ENCODE assay signal across 29 mouse cellular contexts in the genomic region with DNA sequence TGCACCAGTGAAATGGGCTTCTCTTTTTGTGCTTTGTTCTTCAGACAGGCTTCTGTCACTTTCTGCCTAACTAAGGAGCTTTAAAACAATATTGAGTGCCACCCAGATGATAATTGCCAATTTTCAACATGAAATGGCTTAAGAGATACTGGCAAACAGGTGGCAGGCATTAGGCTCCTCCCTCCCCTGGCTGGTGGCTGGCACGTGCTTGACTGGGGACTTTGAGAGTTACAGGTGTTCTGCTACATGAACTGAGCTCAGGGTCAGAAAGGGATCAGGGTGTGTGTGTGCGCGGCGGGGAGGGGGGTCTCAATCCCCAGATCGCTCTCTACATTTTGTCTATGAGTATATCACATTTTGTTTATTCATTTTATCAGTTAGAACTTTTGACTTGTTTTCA.
DNase-seq lines count a peak whose midpoint lies in the region; ATAC-seq and TF ChIP-seq lines count a peak whose summit lies in the region.
"Had no signal": no experiment of that assay in that cellular context is flagged by ENCODE, and none has a peak within 500 bp of the region (broad histone marks: within the 10 kb centered on the region; RNA-seq: fewer than 3 reads in every experiment).

No protein-coding gene starts in this region.

- intact Hi-C loops in gastrocnemius, adult 2 months (cut with DNase I): no loop called here

- peak overlapping the region; percentile 58 for H3K27ac ChIP-seq in gastrocnemius, adult 2 months
- H3K27ac ChIP-seq in liver, embryonic 11.5 days (ENCODE audit: low read depth, low read length): no peak overlapping the region
- H3K27ac ChIP-seq: embryonic facial prominence, embryonic 12.5 days; embryonic facial prominence, embryonic 15.5 days; heart, embryonic 10.5 days; heart, embryonic 13.5 days; hindbrain, embryonic 14.5 days had no signal

- no peak for DNase-seq in gastrocnemius, adult 2 months
- DNase-seq in gastrocnemius, adult 18-20 months (ENCODE audit: low spot score): no peak
- peak; percentile 39 to 55 for DNase-seq in thymus, adult 18-20 months
- DNase-seq in thymus, postnatal 0 days (ENCODE audit: low spot score): no peak
- peak; percentile 81 for DNase-seq in thymus, postnatal 14 days
- DNase-seq in thymus, postnatal 4 days: peak; percentile 68
- DNase-seq in kidney, postnatal 25 days: no peak
- DNase-seq in liver, embryonic 11.5 days (ENCODE audit: low spot score): no peak
- DNase-seq: adrenal gland, postnatal 10 days; adrenal gland, postnatal 36 days; B cell, adult 2 months; cerebellum, adult 18-20 months; cerebellum, adult 9-10 months; cerebellum, postnatal 25 days; forebrain, postnatal 0 days; gastrocnemius, postnatal 10 days; gastrocnemius, postnatal 36 days; heart, adult 2 months; heart, postnatal 14 days; heart, postnatal 4 days had no signal

- H3K4me1 ChIP-seq in liver, embryonic 11.5 days (replicated peaks; ENCODE audit: control insufficient read depth, insufficient read depth, low read length): no peaks in the 10 kb centered on the region

- H3K27me3 ChIP-seq in liver, embryonic 11.5 days (replicated peaks; ENCODE audit: control insufficient read depth, insufficient read depth, low read length): peaks cover 5% of the 10 kb centered on the region
- H3K27me3 ChIP-seq: CH12.LX; embryonic facial prominence, embryonic 15.5 days; Patski had no signal

- no peak overlapping the region for H3K9ac ChIP-seq in liver, embryonic 11.5 days (ENCODE audit: low read depth, low read length)
- H3K9ac ChIP-seq: embryonic facial prominence, embryonic 12.5 days; embryonic facial prominence, embryonic 15.5 days; forebrain, postnatal 0 days; heart, embryonic 13.5 days; hindbrain, embryonic 14.5 days had no signal

- H3K4me2 ChIP-seq in liver, embryonic 11.5 days: no peak overlapping the region
- H3K4me2 ChIP-seq: embryonic facial prominence, embryonic 12.5 days; embryonic facial prominence, embryonic 15.5 days; heart, embryonic 13.5 days; hindbrain, embryonic 14.5 days had no signal

- ATAC-seq in liver, embryonic 11.5 days (replicated peaks; ENCODE audit: low FRiP score): no peak
- ATAC-seq: forebrain, embryonic 14.5 days; forebrain, postnatal 0 days; Patski had no signal

- H3K36me3 ChIP-seq in liver, embryonic 11.5 days (ENCODE audit: control insufficient read depth, insufficient read depth, low read length): no peaks in the 10 kb centered on the region
- H3K36me3 ChIP-seq: embryonic facial prominence, embryonic 12.5 days; embryonic facial prominence, embryonic 15.5 days; G1E; heart, embryonic 10.5 days; heart, embryonic 13.5 days had no signal

- no peak for TF ChIP-seq CTCF in gastrocnemius, adult 2 months (IDR thresholded peaks at IDR 0.05)

- H3K9me3 ChIP-seq in liver, embryonic 11.5 days (ENCODE audit: control insufficient read depth, low read length): no peaks in the 10 kb centered on the region
- H3K9me3 ChIP-seq: embryonic facial prominence, embryonic 12.5 days; embryonic facial prominence, embryonic 15.5 days; heart, embryonic 10.5 days; heart, embryonic 13.5 days had no signal

- 83% methylated on average over 5 of the region's 5 CpGs for WGBS in liver, embryonic 11.5 days

- H3K4me3 ChIP-seq in gastrocnemius, adult 2 months: no peak overlapping the region
- H3K4me3 ChIP-seq in liver, embryonic 11.5 days (ENCODE audit: low read depth, low read length): no peak overlapping the region
- H3K4me3 ChIP-seq: embryonic facial prominence, embryonic 12.5 days; embryonic facial prominence, embryonic 15.5 days; heart, adult 2 months; heart, embryonic 10.5 days; heart, embryonic 13.5 days had no signal

Comparison
In these comparisons a context has a peak if more than half of its experiments do, and no peak if none do; other contexts are left out.
1. DNase-seq: peak in thymus, adult 18-20 months (2 of 2), thymus, postnatal 14 days (single experiment) and thymus, postnatal 4 days (single experiment); none in gastrocnemius, adult 2 months (single experiment), gastrocnemius, adult 18-20 months (single experiment), thymus, postnatal 0 days (single experiment), kidney, postnatal 25 days (0 of 2) and liver, embryonic 11.5 days (single experiment).